Mouse (Mus musculus) hindbrain, embryonic 12.5 days (tissue): ENCODE measurements around the gene Nol8. TPM values are rescaled to one million over a fixed set of nuclear protein-coding genes. Genes with fewer than 3 reads are reported as not detected.
A peak's percentile ranks its signal among the peaks of the same experiment; 100 is the strongest.

Experiments used
- ATAC-seq: fragments of 200-750 bp; cut with Nextera tagmentation; 2 replicates; pipeline ENCODE4 v1.8.0; 2017; ENCODE audit warnings: moderate TSS enrichment; ENCODE audit not compliant: low FRiP score
- H3K27ac ChIP-seq: fragments of 300-500 bp; sonication (generic); 2 replicates; pipeline ENCODE4 v1.5.1; 2016; ENCODE audit warnings: mild to moderate bottlenecking
- H3K27me3 ChIP-seq: fragments of 300-500 bp; sonication (generic); 2 replicates; pipeline ENCODE4 v1.6.1; 2016; ENCODE audit warnings: mild to moderate bottlenecking
- H3K36me3 ChIP-seq: fragments of 300-500 bp; sonication (generic); 2 replicates; pipeline ENCODE4 v1.6.1; 2016; ENCODE audit warnings: mild to moderate bottlenecking
- H3K4me1 ChIP-seq: fragments of 300-500 bp; sonication (generic); 2 replicates; pipeline ENCODE4 v1.6.1; 2016
- H3K4me2 ChIP-seq: fragments of 300-500 bp; sonication (generic); replicated peaks from 2 replicates; pipeline ENCODE4 v1.6.1; 2016; ENCODE audit warnings: mild to moderate bottlenecking
- H3K4me3 ChIP-seq: fragments of 300-500 bp; sonication (generic); 2 replicates; pipeline ENCODE4 v1.5.1; 2016; ENCODE audit warnings: mild to moderate bottlenecking
- H3K9ac ChIP-seq: fragments of 300-500 bp; sonication (generic); 2 replicates; pipeline ENCODE4 v1.6.1; 2016; ENCODE audit warnings: mild to moderate bottlenecking, moderate library complexity
- H3K9me3 ChIP-seq: fragments of 300-500 bp; sonication (generic); replicated peaks from 2 replicates; pipeline ENCODE4 v1.6.1; 2016; ENCODE audit warnings: mild to moderate bottlenecking
- WGBS: fragments of 180-500 bp; shearing (Covaris S2); methylation state at CpG from one replicate; pipeline ENCODE4 v1.1.7; 2016; 5-methylcytosine and 5-hydroxymethylcytosine counted together
- polyA plus RNA-seq: library from polyadenylated mRNA; unstranded; fragments of >200 nt; fragmentation: Nextera tagmentation; extraction: Ambion mirVana; gene quantifications from 2 replicates; pipeline ENCODE4 v1.2.1, GENCODE M21; 2016

Gene Nol8
- polyA plus RNA-seq, 1 experiment from 2014 or later, result 23.7 TPM

DNA sequence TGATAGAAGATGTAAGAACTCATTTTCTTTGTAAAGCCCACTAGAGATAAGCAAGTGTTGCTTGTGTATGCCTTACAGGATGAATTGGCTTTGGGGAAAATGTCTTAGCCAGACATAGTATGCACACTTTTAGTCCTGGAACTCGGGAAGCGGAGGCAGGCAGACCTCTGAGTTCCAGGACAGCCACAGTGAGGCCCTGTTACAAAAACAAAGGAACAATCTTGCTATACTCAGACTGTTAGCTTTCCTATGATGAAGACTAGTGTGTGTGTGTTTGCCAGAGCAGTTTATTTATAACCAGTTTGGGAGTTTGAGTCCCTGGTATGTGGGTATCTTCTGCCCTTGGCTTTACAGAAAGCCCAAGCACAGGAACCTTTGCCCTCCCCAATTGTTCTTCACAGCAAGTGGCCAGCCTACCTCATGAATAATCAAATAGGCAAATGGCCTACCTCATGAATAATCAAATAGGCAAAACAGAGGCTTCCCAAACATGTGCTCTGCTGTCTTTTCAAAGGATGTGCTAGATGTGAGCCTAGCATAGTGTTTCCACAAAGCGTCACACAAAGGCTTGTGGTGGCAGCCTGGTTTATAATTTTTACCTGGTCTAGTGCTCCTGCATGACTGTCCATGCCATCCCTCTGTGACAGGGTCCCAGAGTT, 53.3 kb downstream of the Nol8 start:
- WGBS, result 49% methylated on average over 3 of the region's 3 CpGs
- Histone ChIP-seq H3K27me3 (no peaks in the 10 kb centered on the region), H3K4me1 (peaks cover 12% of the 10 kb centered on the region), H3K4me2 (no peak overlapping the region), H3K9me3 (no peaks in the 10 kb centered on the region), H3K36me3 (peaks cover 90% of the 10 kb centered on the region), H3K9ac (no peak overlapping the region), H3K27ac (peak overlapping the region; percentile 79), H3K4me3 (no peak overlapping the region)
- ATAC-seq, result peak; percentile 77

DNA sequence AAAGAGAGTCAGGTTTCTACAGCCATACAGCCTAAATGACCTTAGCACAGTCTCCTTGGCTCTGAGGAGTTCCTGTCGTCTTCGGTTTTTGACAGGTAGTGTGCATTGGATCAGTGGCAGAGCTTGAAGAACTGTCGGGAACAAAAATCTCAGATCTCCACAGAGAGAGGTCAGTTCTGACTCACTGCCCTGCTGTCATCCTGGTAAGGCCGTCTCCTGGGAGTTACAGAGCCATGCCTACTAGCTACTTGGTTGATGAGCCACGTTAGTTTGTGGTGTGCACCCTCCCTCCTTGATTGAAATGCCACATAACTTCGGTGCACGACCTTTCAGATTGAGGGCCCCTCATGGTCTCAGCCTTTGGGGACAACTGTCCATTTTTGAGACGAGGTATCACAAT, 55.4 kb downstream of the Nol8 start:
- Histone ChIP-seq H3K36me3 (peaks cover 87% of the 10 kb centered on the region), H3K4me3 (no peak overlapping the region), H3K4me1 (peaks cover 12% of the 10 kb centered on the region), H3K27me3 (no peaks in the 10 kb centered on the region), H3K9ac (no peak overlapping the region), H3K27ac (no peak overlapping the region), H3K9me3 (no peaks in the 10 kb centered on the region), H3K4me2 (no peak overlapping the region)
- 87% methylated on average over 8 of the region's 8 CpGs for WGBS
- no peak for ATAC-seq

DNA sequence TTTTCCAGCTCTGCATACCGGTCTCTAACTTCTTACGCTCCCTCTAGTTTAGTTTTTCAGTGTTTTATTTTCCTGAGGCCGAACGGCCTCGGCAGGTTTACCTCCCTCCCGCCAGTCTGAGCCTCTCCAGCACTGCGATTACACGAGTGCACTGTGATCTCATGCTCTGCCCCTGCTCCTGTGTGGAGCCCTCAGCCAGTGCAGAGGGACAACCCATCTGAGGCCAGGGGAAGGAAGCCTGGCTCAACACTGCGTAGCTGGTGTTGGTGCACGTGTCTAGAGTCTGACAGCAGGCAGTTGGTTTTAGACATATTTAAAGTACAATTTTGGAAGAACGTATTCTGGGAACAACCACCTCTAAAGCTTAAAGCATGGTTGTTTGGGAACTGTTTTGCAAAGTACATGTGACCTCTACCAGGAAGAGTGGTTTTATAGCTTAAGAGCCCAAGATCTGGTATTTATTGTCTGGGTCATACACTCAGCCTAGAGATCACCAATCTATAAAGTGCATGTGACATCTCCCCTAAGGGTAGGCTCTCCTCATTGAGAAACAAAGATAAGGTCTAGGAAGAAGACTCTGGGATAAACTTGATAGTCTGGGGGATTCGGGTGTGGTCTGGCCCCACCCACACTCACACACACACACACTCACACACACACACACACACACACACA, 59.3 kb downstream of the Nol8 start:
- ATAC-seq, result no peak
- Histone ChIP-seq H3K9ac (no peak overlapping the region), H3K4me3 (no peak overlapping the region), H3K36me3 (peaks cover 88% of the 10 kb centered on the region), H3K4me1 (no peaks in the 10 kb centered on the region), H3K9me3 (no peaks in the 10 kb centered on the region), H3K4me2 (no peak overlapping the region), H3K27me3 (no peaks in the 10 kb centered on the region), H3K27ac (no peak overlapping the region)
- WGBS, result 95% methylated on average over 12 of the region's 12 CpGs

DNA sequence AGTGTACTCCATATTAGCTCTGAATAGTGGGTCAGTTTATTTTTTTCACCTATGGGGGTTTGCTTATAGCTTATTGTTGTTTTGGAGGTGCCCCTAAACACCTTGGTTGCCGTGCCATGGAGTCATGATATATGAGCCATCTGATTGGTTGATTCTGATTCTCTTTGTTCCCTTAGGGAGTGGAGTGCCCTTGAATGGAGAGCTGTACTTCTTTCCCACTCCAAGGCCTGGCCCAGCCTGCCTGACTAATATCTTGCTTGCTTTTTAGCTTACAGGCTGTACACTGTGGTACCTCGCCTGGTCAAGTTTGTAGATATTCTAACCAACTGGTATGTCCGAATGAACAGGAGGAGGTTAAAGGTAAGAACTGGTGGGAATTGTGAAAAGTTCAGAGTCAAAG, 66.4 kb downstream of the Nol8 start:
- Histone ChIP-seq H3K9me3 (no peaks in the 10 kb centered on the region), H3K4me3 (no peak overlapping the region), H3K9ac (no peak overlapping the region), H3K36me3 (peaks cover 96% of the 10 kb centered on the region), H3K4me1 (no peaks in the 10 kb centered on the region), H3K27ac (no peak overlapping the region), H3K27me3 (no peaks in the 10 kb centered on the region), H3K4me2 (no peak overlapping the region)
- ATAC-seq, result no peak
- WGBS, result 89% methylated on average over 3 of the region's 3 CpGs

Other genes with a start within 250 kb of the Nol8 start
- gene Ippk, start 231.8 kb upstream of the Nol8 start, polyA plus RNA-seq, result 16.5 and 17.3 TPM in 2 replicates
- gene Tes3-ps, start 159.8 kb upstream of the Nol8 start, polyA plus RNA-seq, result 0.79 and 1.3 TPM in 2 replicates
- gene Ecm2, start 148.3 kb upstream of the Nol8 start, polyA plus RNA-seq, result 1.4 TPM in 2 replicates
- gene Aspn, start 108.6 kb upstream of the Nol8 start, polyA plus RNA-seq, result 3.0 and 4.8 TPM in 2 replicates
- gene Omd, start 70.6 kb upstream of the Nol8 start, polyA plus RNA-seq, result 0.30 and 0.58 TPM in 2 replicates
- 25.9 and 39.8 TPM in 2 replicates for gene Ogn, start 45.0 kb upstream of the Nol8 start, polyA plus RNA-seq
- 19.3 and 20.6 TPM in 2 replicates for gene Cenpp, start 293 bp upstream of the Nol8 start, polyA plus RNA-seq
- 77.2 and 80.5 TPM in 2 replicates for gene Iars, start 29.0 kb downstream of the Nol8 start, polyA plus RNA-seq
- not detected in 2 replicates for gene Gm30302, start 145.9 kb downstream of the Nol8 start, polyA plus RNA-seq